Mouse (Mus musculus) embryo, embryonic 11.5 days (tissue): ENCODE data around the gene Aldh9a1.

ENCODE experiments used
- DNase-seq: peaks from one replicate; pipeline ENCODE4 v3.0.0-alpha.2; 2012; ENCODE audit warnings: low read depth, low spot score

The Aldh9a1 gene

GRCm38 (mm10) chr1:167350597-167351415 lies 1.0 kb downstream of the Aldh9a1 start:
- no peak for DNase-seq

GRCm38 (mm10) chr1:167352403-167352802 lies 2.6 kb downstream of the Aldh9a1 start:
- DNase-seq, result no peak

GRCm38 (mm10) chr1:167357387-167357786 lies 7.6 kb downstream of the Aldh9a1 start:
- no peak for DNase-seq

GRCm38 (mm10) chr1:167358731-167359130 lies 8.9 kb downstream of the Aldh9a1 start:
- DNase-seq, result no peak

GRCm38 (mm10) chr1:167360268-167360667 lies 10.5 kb downstream of the Aldh9a1 start:
- DNase-seq, result no peak

GRCm38 (mm10) chr1:167362819-167363218 lies 13.0 kb downstream of the Aldh9a1 start:
- no peak for DNase-seq

- DNase-seq, result no peak
Measured at GRCm38 (mm10) chr1:167363322-167363721, 13.5 kb downstream of the Aldh9a1 start.

- no peak for DNase-seq
Measured at GRCm38 (mm10) chr1:167365808-167366207, 16.0 kb downstream of the Aldh9a1 start.

- no peak for DNase-seq
Measured at GRCm38 (mm10) chr1:167366621-167367020, 16.8 kb downstream of the Aldh9a1 start.

- DNase-seq, result no peak
Measured at GRCm38 (mm10) chr1:167368018-167368417, 18.2 kb downstream of the Aldh9a1 start.

- no peak for DNase-seq
Measured at GRCm38 (mm10) chr1:167368513-167368912, 18.7 kb downstream of the Aldh9a1 start.

- DNase-seq, result peak; percentile 79
Measured at GRCm38 (mm10) chr1:167369905-167370304, 20.1 kb downstream of the Aldh9a1 start.

- DNase-seq, result no peak
Measured at GRCm38 (mm10) chr1:167372739-167373138, 22.9 kb downstream of the Aldh9a1 start.

GRCm38 (mm10) chr1:167374003-167374784 lies 24.4 kb downstream of the Aldh9a1 start:
- peak; percentile 42 for DNase-seq

GRCm38 (mm10) chr1:167374942-167375341 lies 25.2 kb downstream of the Aldh9a1 start:
- DNase-seq, result no peak

GRCm38 (mm10) chr1:167378019-167378418 lies 28.2 kb downstream of the Aldh9a1 start:
- no peak for DNase-seq

- DNase-seq, result no peak
Measured at GRCm38 (mm10) chr1:167379751-167380150, 30.0 kb downstream of the Aldh9a1 start.

- DNase-seq, result no peak
Measured at GRCm38 (mm10) chr1:167380223-167380622, 30.4 kb downstream of the Aldh9a1 start.

GRCm38 (mm10) chr1:167381050-167382015 lies 31.5 kb downstream of the Aldh9a1 start:
- DNase-seq, result no peak

GRCm38 (mm10) chr1:167382316-167382715 lies 32.5 kb downstream of the Aldh9a1 start:
- DNase-seq, result no peak

- no peak for DNase-seq
Measured at GRCm38 (mm10) chr1:167382763-167383162, 33.0 kb downstream of the Aldh9a1 start.

- no peak for DNase-seq
Measured at GRCm38 (mm10) chr1:167383178-167383577, 33.4 kb downstream of the Aldh9a1 start.
